Mouse (Mus musculus): ENCODE results near the gene Srpk2. TPM values are rescaled to one million over a fixed set of nuclear protein-coding genes. Genes with fewer than 3 reads are reported as not detected.

Srpk2 gene
- total RNA-seq, 4 experiments from 2014 or later, result 26.2 to 32.1 (median 28.7) TPM

Other genes starting within 250 kb of the Srpk2 start
- gene Pus7, start 99.1 kb upstream of the Srpk2 start, total RNA-seq (2022), result 10 to 100 TPM in 2 of 4 experiments, 1 to 10 TPM in 2; 8.4 to 14.4 (median 10.1) TPM
- gene Rint1, start 103.1 kb upstream of the Srpk2 start, total RNA-seq (2022), result 1 to 10 TPM; 7.1 to 9.2 (median 7.9) TPM
- 10 to 100 TPM; 65.2 to 74.8 (median 72.6) TPM for gene Tomm7, start 159.5 kb upstream of the Srpk2 start, total RNA-seq (2022)